Mouse (Mus musculus) cerebellum, adult 2 months (tissue): ENCODE data around the gene Ttl.
A peak's percentile ranks its signal among the peaks of the same experiment; 100 is the strongest.

ENCODE experiments used
- CTCF ChIP-seq: fragments of 200-500 bp; IDR thresholded peaks from 2 replicates; pipeline ENCODE4 v1.5.1; 2011; ENCODE audit warnings: low read depth, mild to moderate bottlenecking, control low read depth, low read length, moderate library complexity, borderline replicate concordance; ENCODE audit not compliant: insufficient read depth
- POLR2A ChIP-seq: fragments of 200-500 bp; IDR thresholded peaks from 2 replicates; pipeline ENCODE4 v1.6.1; 2011; ENCODE audit warnings: low read length, control low read depth, borderline replicate concordance; ENCODE audit not compliant: insufficient read depth

- TF ChIP-seq CTCF = 0 out of 2 replicates have a peak, but pooled peaks have one; percentile 4
- no peak for TF ChIP-seq POLR2A
Observed at GRCm38 (mm10) chr2:129040567-129040966, 25.2 kb upstream of the Ttl start.
